Mouse (Mus musculus): Measurements from ENCODE around the gene Arhgap11a. TPM values are rescaled to one million over a fixed set of nuclear protein-coding genes. Genes with fewer than 3 reads are reported as not detected.

The Arhgap11a gene
- polyA plus RNA-seq, 1 experiment from 2014 or later: 29.9 TPM

Other genes starting within 250 kb of the Arhgap11a start
- 0.27 and 0.30 TPM in 2 replicates for gene Grem1, start 90.0 kb downstream of the Arhgap11a start, polyA plus RNA-seq (2015; fragmentation: Nextera tagmentation; extraction: Ambion mirVana)
- 5.2 and 8.6 TPM in 2 replicates for gene Scg5, start 19.5 kb downstream of the Arhgap11a start, polyA plus RNA-seq (2015; fragmentation: Nextera tagmentation; extraction: Ambion mirVana)
- 0.38 and 0.41 TPM in 2 replicates for gene Gjd2, start 165.0 kb upstream of the Arhgap11a start, polyA plus RNA-seq (2015; fragmentation: Nextera tagmentation; extraction: Ambion mirVana)
- 101 and 151 TPM in 2 replicates for gene Actc1, start 204.9 kb upstream of the Arhgap11a start, polyA plus RNA-seq (2015; fragmentation: Nextera tagmentation; extraction: Ambion mirVana)

Measured in kidney, embryonic 15.5 days (tissue).